Mouse (Mus musculus) adrenal gland, postnatal 36 days (tissue): ENCODE measurements at regions not wholly inside any gene's neighbourhood (a gene's known extent, or its start where the extent isn't known, plus 50 kb on each side); places are given as distances from the start of the nearest gene placed in this dataset.

Experiments used
- DNase-seq, 2 experiments: peaks; one replicate each; pipeline ENCODE4 v3.0.0; 2021; ENCODE audit warnings: mixed read lengths in 1 of 2

GRCm38 (mm10) chr10:119395048-119395447 lies 58.6 kb upstream of the Grip1 start:
- no peak for DNase-seq

- no peak for DNase-seq
These were observed 65.7 kb upstream of the Grip1 start for GRCm38 (mm10) chr10:119387924-119388323.

- no peak for DNase-seq
These were observed 71.4 kb upstream of the Grip1 start for GRCm38 (mm10) chr10:119382257-119382656.

GRCm38 (mm10) chr10:119368566-119368965 lies 85.1 kb upstream of the Grip1 start:
- no peak for DNase-seq

GRCm38 (mm10) chr10:119363616-119364015 lies 90.0 kb upstream of the Grip1 start:
- DNase-seq: peak; percentile 28 to 34

GRCm38 (mm10) chr10:119358730-119359292 lies 94.8 kb upstream of the Grip1 start:
- DNase-seq: no peak

- DNase-seq: no peak
These were observed 102.7 kb upstream of the Cand1 start for GRCm38 (mm10) chr10:119342317-119343114.

GRCm38 (mm10) chr10:119340323-119340722 lies 100.5 kb upstream of the Cand1 start:
- DNase-seq: no peak

- no peak for DNase-seq
These were observed 87.1 kb upstream of the Cand1 start for GRCm38 (mm10) chr10:119326912-119327311.

- DNase-seq: no peak
These were observed 80.1 kb upstream of the Cand1 start for GRCm38 (mm10) chr10:119319953-119320352.

- no peak for DNase-seq
These were observed 78.6 kb upstream of the Cand1 start for GRCm38 (mm10) chr10:119318416-119318815.

- DNase-seq: no peak
These were observed 71.7 kb upstream of the Cand1 start for GRCm38 (mm10) chr10:119311578-119311977.

- no peak for DNase-seq
These were observed 55.9 kb upstream of the Cand1 start for GRCm38 (mm10) chr10:119295740-119296139.

- peak; percentile 25 to 37 for DNase-seq
These were observed 54.7 kb upstream of the Cand1 start for GRCm38 (mm10) chr10:119294454-119295149.

- no peak for DNase-seq
These were observed 53.5 kb upstream of the Cand1 start for GRCm38 (mm10) chr10:119293372-119293771.
